Mouse (Mus musculus): Measurements from ENCODE around the gene Taf3.

- TF ChIP-seq CTCF (IDR thresholded peaks at IDR 0.05; ENCODE audit: extremely low read depth, insufficient read depth, low read length) = no peak
- TF ChIP-seq POLR2A (IDR thresholded peaks at IDR 0.05; ENCODE audit: extremely low read depth, insufficient read depth, low read length) = no peak
These were observed 155.0 kb downstream of the Taf3 start for GRCm38 (mm10) chr2:9893272-9893953.

Data from cortical plate, adult 2 months (tissue).